Mouse (Mus musculus) thymus, adult 2 months (tissue): Measurements from ENCODE around the gene Hhat.

Experiments used
- CTCF ChIP-seq: fragments of 200-500 bp; IDR thresholded peaks from 2 replicates; pipeline ENCODE4 v1.5.1; 2012; ENCODE audit warnings: mild to moderate bottlenecking, control low read depth, low read length, moderate library complexity, borderline replicate concordance; ENCODE audit not compliant: control insufficient read depth, poor library complexity, insufficient read depth; ENCODE audit errors: extremely low read depth
- POLR2A ChIP-seq: fragments of 200-500 bp; IDR thresholded peaks from 2 replicates; pipeline ENCODE4 v1.6.1; 2012; ENCODE audit warnings: mild to moderate bottlenecking, low read length, control low read depth, moderate library complexity; ENCODE audit not compliant: control insufficient read depth, poor library complexity, insufficient read depth; ENCODE audit errors: extremely low read depth

GRCm38 (mm10) chr1:192796201-192797010, 25.4 kb upstream of the Hhat start:
- TF ChIP-seq POLR2A (no peak), CTCF (no peak)
